In the genomic region with DNA sequence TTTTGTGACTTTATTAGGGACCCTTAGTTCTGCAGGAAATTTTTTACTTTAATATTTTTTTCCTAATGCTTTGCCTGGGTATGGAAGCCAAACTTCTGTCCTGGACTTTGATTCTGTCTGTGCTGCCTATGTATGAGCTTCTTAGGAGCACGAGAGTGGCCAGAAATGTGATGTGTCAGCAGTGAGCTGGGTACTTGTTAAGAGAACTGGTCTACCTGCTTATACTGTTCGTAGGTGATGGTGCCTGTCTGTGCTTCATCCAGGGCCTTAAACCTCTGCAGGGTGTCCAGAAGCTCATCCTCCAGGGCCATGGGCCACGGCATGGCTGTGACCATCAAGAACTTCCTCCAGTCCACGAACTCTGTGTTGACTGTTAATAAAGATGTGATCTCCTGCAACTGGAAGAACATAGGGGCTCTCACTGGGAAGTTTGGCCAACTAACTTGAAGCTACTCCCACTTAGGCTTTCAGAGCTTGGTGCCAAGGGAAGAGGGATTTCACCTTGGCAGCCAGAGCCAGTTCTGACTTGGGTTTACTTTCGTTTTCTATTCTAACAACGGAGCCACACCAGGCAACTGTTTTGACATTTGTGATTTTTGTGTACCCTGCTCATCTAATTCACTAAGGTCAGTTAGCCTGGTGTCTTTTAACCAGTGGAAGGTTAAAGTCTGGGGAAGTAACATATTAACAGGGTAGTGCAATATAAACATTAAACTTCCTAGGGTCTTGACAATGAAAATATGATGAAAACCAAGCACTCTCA, we compare ENCODE assay signal across 14 mouse cellular contexts.
DNase-seq lines count a peak whose midpoint lies in the region; ATAC-seq lines count a peak whose summit lies in the region.
"Had no signal": no experiment of that assay in that cellular context is flagged by ENCODE, and none has a peak within 500 bp of the region (broad histone marks: within the 10 kb centered on the region; RNA-seq: fewer than 3 reads in every experiment).

No protein-coding gene starts in this region.

- no peaks in the 10 kb centered on the region for H3K4me1 ChIP-seq in kidney, embryonic 16.5 days (ENCODE audit: insufficient read depth, low read length)
- H3K4me1 ChIP-seq: limb, embryonic 15.5 days; neural tube, embryonic 13.5 days had no signal

- 0 out of 2 replicates have a peak overlapping the region, but pooled peaks have one; percentile 0 for H3K27ac ChIP-seq in kidney, embryonic 16.5 days (ENCODE audit: low read length)
- H3K27ac ChIP-seq: hindbrain, postnatal 0 days; limb, embryonic 15.5 days; neural tube, embryonic 13.5 days had no signal

- peak; percentile 10 for DNase-seq in lung, postnatal 36 days
- DNase-seq in lung, postnatal 14 days = no peak
- DNase-seq in T-cell, adult 2 months (ENCODE audit: low spot score) = peak; percentile 42
- peak; percentile 3 for DNase-seq in splenic B cell, adult 2 months (ENCODE audit: low read depth, low spot score)
- DNase-seq in cerebellum, postnatal 25 days = no peak
- DNase-seq in spleen, postnatal 14 days (ENCODE audit: low spot score in 2 of 2) = no peak
- DNase-seq in urinary bladder, adult 18-20 months (ENCODE audit: low spot score in 2 of 2) = no peak
- DNase-seq: embryo, embryonic 11 days; gastrocnemius, postnatal 10 days had no signal

- no peaks in the 10 kb centered on the region for H3K27me3 ChIP-seq in kidney, embryonic 16.5 days (ENCODE audit: insufficient read depth, low read length)
- no peaks in the 10 kb centered on the region for H3K27me3 ChIP-seq in splenic B cell, adult 2 months (ENCODE audit: control insufficient read depth, insufficient read depth, low read length, poor library complexity, severe bottlenecking)
- H3K27me3 ChIP-seq: limb, embryonic 15.5 days; neural tube, embryonic 13.5 days had no signal

- H3K4me2 ChIP-seq in kidney, embryonic 16.5 days (replicated peaks; ENCODE audit: low read depth, low read length) = no peak overlapping the region
- H3K4me2 ChIP-seq: limb, embryonic 15.5 days; midbrain, embryonic 11.5 days; neural tube, embryonic 13.5 days had no signal

- H3K9me3 ChIP-seq in kidney, embryonic 16.5 days (ENCODE audit: low read length) = no peaks in the 10 kb centered on the region
- H3K9me3 ChIP-seq: limb, embryonic 15.5 days; neural tube, embryonic 13.5 days had no signal

- H3K9ac ChIP-seq in kidney, embryonic 16.5 days (replicated peaks; ENCODE audit: low read length) = no peak overlapping the region
- H3K9ac ChIP-seq: limb, embryonic 15.5 days; neural tube, embryonic 13.5 days had no signal

- no peak overlapping the region for H3K4me3 ChIP-seq in kidney, embryonic 16.5 days (ENCODE audit: low read length)
- H3K4me3 ChIP-seq: limb, embryonic 15.5 days; neural tube, embryonic 13.5 days had no signal

- WGBS in kidney, embryonic 16.5 days = 81% methylated on average over 6 of the region's 6 CpGs

- ATAC-seq in kidney, embryonic 16.5 days (ENCODE audit: low FRiP score, low TSS enrichment) = peak; percentile 54; the same call in 1 of the 2 replicates
- ATAC-seq: hindbrain, postnatal 0 days had no signal

- H3K36me3 ChIP-seq in kidney, embryonic 16.5 days (ENCODE audit: insufficient read depth, low read length) = no peaks in the 10 kb centered on the region
- H3K36me3 ChIP-seq in splenic B cell, adult 2 months (ENCODE audit: control insufficient read depth, insufficient read depth, low read length, poor library complexity, severe bottlenecking) = no peaks in the 10 kb centered on the region
- H3K36me3 ChIP-seq: limb, embryonic 15.5 days; neural tube, embryonic 13.5 days had no signal

Comparison
In these comparisons a context has a peak if more than half of its experiments do, and no peak if none do; other contexts are left out.
1. DNase-seq: peak in lung, postnatal 36 days (single experiment), T-cell, adult 2 months (single experiment) and splenic B cell, adult 2 months (single experiment); none in lung, postnatal 14 days (single experiment), cerebellum, postnatal 25 days (0 of 2), spleen, postnatal 14 days (0 of 2) and urinary bladder, adult 18-20 months (0 of 2).